Mouse (Mus musculus): ENCODE results near the gene Srebf2. TPM values are rescaled to one million over a fixed set of nuclear protein-coding genes. Genes with fewer than 3 reads are reported as not detected.

Srebf2 gene
- polyA plus RNA-seq, 1 experiment: 104 TPM

GRCm38 (mm10) chr15:82175091-82175490 is 28.1 kb downstream of the Srebf2 start:
- H3K4me3 ChIP-seq (replicated peaks; ENCODE audit: insufficient read depth, low read depth, low read length): no peak overlapping the region
- WGBS: 91% methylated on average over 9 of the region's 9 CpGs
- no peak for TF ChIP-seq POLR2A (IDR thresholded peaks at IDR 0.05; ENCODE audit: borderline replicate concordance, insufficient read depth, low read length)
- peaks cover 20% of the 10 kb centered on the region for H3K4me1 ChIP-seq (ENCODE audit: control insufficient read depth, insufficient read depth, low read length)
- no peak for DNase-seq
- H3K27ac ChIP-seq (ENCODE audit: insufficient read depth, low read length): no peak overlapping the region
- no peaks in the 10 kb centered on the region for H3K27me3 ChIP-seq (ENCODE audit: control insufficient read depth, insufficient read depth, low read length)

GRCm38 (mm10) chr15:82177743-82178290 is 30.8 kb downstream of the Srebf2 start:
- no peak for TF ChIP-seq CTCF (IDR thresholded peaks at IDR 0.05; ENCODE audit: borderline replicate concordance, insufficient read depth, low read depth, low read length)
- TF ChIP-seq POLR2A (IDR thresholded peaks at IDR 0.05; ENCODE audit: borderline replicate concordance, insufficient read depth, low read length): no peak
- H3K27ac ChIP-seq (ENCODE audit: insufficient read depth, low read length): no peak overlapping the region
- H3K27me3 ChIP-seq (ENCODE audit: control insufficient read depth, insufficient read depth, low read length): no peaks in the 10 kb centered on the region
- peaks cover 3% of the 10 kb centered on the region; the same call in 1 of the 2 replicates for H3K4me1 ChIP-seq (ENCODE audit: control insufficient read depth, insufficient read depth, low read length)
- DNase-seq: no peak
- H3K4me3 ChIP-seq (replicated peaks; ENCODE audit: insufficient read depth, low read depth, low read length): no peak overlapping the region
- WGBS: 55% methylated on average over 7 of the region's 7 CpGs

- Histone ChIP-seq H3K27me3 (ENCODE audit: control insufficient read depth, insufficient read depth, low read length) (no peaks in the 10 kb centered on the region), H3K27ac (ENCODE audit: insufficient read depth, low read length) (no peak overlapping the region)
- WGBS: 74% methylated on average over 5 of the region's 5 CpGs
Measured at GRCm38 (mm10) chr15:82181131-82181530, 34.1 kb downstream of the Srebf2 start.

GRCm38 (mm10) chr15:82182311-82182710 is 35.3 kb downstream of the Srebf2 start:
- H3K27ac ChIP-seq (ENCODE audit: insufficient read depth, low read length): no peak overlapping the region
- H3K4me1 ChIP-seq (ENCODE audit: control insufficient read depth, insufficient read depth, low read length): peaks cover 13% of the 10 kb centered on the region
- no peaks in the 10 kb centered on the region for H3K27me3 ChIP-seq (ENCODE audit: control insufficient read depth, insufficient read depth, low read length)
- TF ChIP-seq CTCF (IDR thresholded peaks at IDR 0.05; ENCODE audit: borderline replicate concordance, insufficient read depth, low read depth, low read length): 0 out of 2 replicates have a peak, but pooled peaks have one; percentile 1
- TF ChIP-seq POLR2A (IDR thresholded peaks at IDR 0.05; ENCODE audit: borderline replicate concordance, insufficient read depth, low read length): no peak
- no peak overlapping the region for H3K4me3 ChIP-seq (replicated peaks; ENCODE audit: insufficient read depth, low read depth, low read length)
- WGBS: 97% methylated on average over 4 of the region's 4 CpGs
- no peak for DNase-seq

More at GRCm38 (mm10) chr15:82181131-82181530, 34.1 kb downstream of the Srebf2 start:
- no peak for TF ChIP-seq CTCF (IDR thresholded peaks at IDR 0.05; ENCODE audit: borderline replicate concordance, insufficient read depth, low read depth, low read length)
- no peak for TF ChIP-seq POLR2A (IDR thresholded peaks at IDR 0.05; ENCODE audit: borderline replicate concordance, insufficient read depth, low read length)
- no peak for DNase-seq
- peaks cover 13% of the 10 kb centered on the region for H3K4me1 ChIP-seq (ENCODE audit: control insufficient read depth, insufficient read depth, low read length)
- no peak overlapping the region for H3K4me3 ChIP-seq (replicated peaks; ENCODE audit: insufficient read depth, low read depth, low read length)

- no peak for TF ChIP-seq CTCF (IDR thresholded peaks at IDR 0.05; ENCODE audit: borderline replicate concordance, insufficient read depth, low read depth, low read length)
- TF ChIP-seq POLR2A (IDR thresholded peaks at IDR 0.05; ENCODE audit: borderline replicate concordance, insufficient read depth, low read length): no peak
- H3K27me3 ChIP-seq (ENCODE audit: control insufficient read depth, insufficient read depth, low read length): no peaks in the 10 kb centered on the region
- 90% methylated on average over 10 of the region's 10 CpGs for WGBS
- no peak overlapping the region for H3K4me3 ChIP-seq (replicated peaks; ENCODE audit: insufficient read depth, low read depth, low read length)
- H3K4me1 ChIP-seq (ENCODE audit: control insufficient read depth, insufficient read depth, low read length): peaks cover 13% of the 10 kb centered on the region
- no peak overlapping the region for H3K27ac ChIP-seq (ENCODE audit: insufficient read depth, low read length)
- no peak for DNase-seq
Measured at GRCm38 (mm10) chr15:82183596-82183995, 36.6 kb downstream of the Srebf2 start.

GRCm38 (mm10) chr15:82184183-82184582 is 37.2 kb downstream of the Srebf2 start:
- Histone ChIP-seq H3K27ac (ENCODE audit: insufficient read depth, low read length) (no peak overlapping the region), H3K27me3 (ENCODE audit: control insufficient read depth, insufficient read depth, low read length) (no peaks in the 10 kb centered on the region), H3K4me1 (ENCODE audit: control insufficient read depth, insufficient read depth, low read length) (peaks cover 13% of the 10 kb centered on the region), H3K4me3 (replicated peaks; ENCODE audit: insufficient read depth, low read depth, low read length) (no peak overlapping the region)
- DNase-seq: no peak
- TF ChIP-seq POLR2A (IDR thresholded peaks at IDR 0.05; ENCODE audit: borderline replicate concordance, insufficient read depth, low read length): no peak
- no peak for TF ChIP-seq CTCF (IDR thresholded peaks at IDR 0.05; ENCODE audit: borderline replicate concordance, insufficient read depth, low read depth, low read length)
- 81% methylated on average over 7 of the region's 7 CpGs for WGBS

GRCm38 (mm10) chr15:82184656-82185055 is 37.7 kb downstream of the Srebf2 start:
- H3K27ac ChIP-seq (ENCODE audit: insufficient read depth, low read length): no peak overlapping the region
- WGBS: 58% methylated on average over 10 of the region's 10 CpGs

GRCm38 (mm10) chr15:82185062-82185783 is 38.2 kb downstream of the Srebf2 start:
- Histone ChIP-seq H3K27me3 (ENCODE audit: control insufficient read depth, insufficient read depth, low read length) (no peaks in the 10 kb centered on the region), H3K27ac (ENCODE audit: insufficient read depth, low read length) (no peak overlapping the region), H3K4me3 (replicated peaks; ENCODE audit: insufficient read depth, low read depth, low read length) (no peak overlapping the region), H3K4me1 (ENCODE audit: control insufficient read depth, insufficient read depth, low read length) (peaks cover 13% of the 10 kb centered on the region)
- WGBS: 50% methylated on average over 14 of the region's 14 CpGs
- TF ChIP-seq CTCF (IDR thresholded peaks at IDR 0.05; ENCODE audit: borderline replicate concordance, insufficient read depth, low read depth, low read length) (no peak), POLR2A (IDR thresholded peaks at IDR 0.05; ENCODE audit: borderline replicate concordance, insufficient read depth, low read length) (no peak)
- DNase-seq: no peak

More at GRCm38 (mm10) chr15:82184656-82185055, 37.7 kb downstream of the Srebf2 start:
- DNase-seq: no peak
- TF ChIP-seq CTCF (IDR thresholded peaks at IDR 0.05; ENCODE audit: borderline replicate concordance, insufficient read depth, low read depth, low read length): no peak
- no peak for TF ChIP-seq POLR2A (IDR thresholded peaks at IDR 0.05; ENCODE audit: borderline replicate concordance, insufficient read depth, low read length)
- peaks cover 13% of the 10 kb centered on the region for H3K4me1 ChIP-seq (ENCODE audit: control insufficient read depth, insufficient read depth, low read length)
- H3K27me3 ChIP-seq (ENCODE audit: control insufficient read depth, insufficient read depth, low read length): no peaks in the 10 kb centered on the region
- H3K4me3 ChIP-seq (replicated peaks; ENCODE audit: insufficient read depth, low read depth, low read length): no peak overlapping the region
